Mouse (Mus musculus) intestine, embryonic 14.5 days (tissue): ENCODE data around the gene Cacnb3. TPM values are rescaled to one million over a fixed set of nuclear protein-coding genes. Genes with fewer than 3 reads are reported as not detected.
"Not testable (repeated sequence)": the region's sequence is repeated elsewhere in the genome, so short reads cannot be mapped to it uniquely, and the experiment has no call there.

Source experiments
- ATAC-seq: fragments of 200-750 bp; cut with Nextera tagmentation; replicated peaks from 2 replicates; pipeline ENCODE4 v1.8.0; 2017; ENCODE audit warnings: low read depth, moderate number of reproducible peaks, moderate TSS enrichment, moderate library complexity; ENCODE audit not compliant: low FRiP score, low TSS enrichment
- DNase-seq: peaks from one replicate; pipeline ENCODE4 v3.0.0-alpha.2; 2018; ENCODE audit warnings: low spot score
- H3K27ac ChIP-seq: fragments of 300-500 bp; sonication (generic); 2 replicates; pipeline ENCODE4 v1.5.1; 2014; ENCODE audit warnings: low read depth, mild to moderate bottlenecking, control low read depth
- H3K27me3 ChIP-seq: fragments of 300-500 bp; sonication (generic); replicated peaks from 2 replicates; pipeline ENCODE4 v1.6.1; 2014; ENCODE audit warnings: low read length, control low read depth; ENCODE audit not compliant: control insufficient read depth, insufficient read depth
- H3K36me3 ChIP-seq: fragments of 300-500 bp; sonication (generic); 2 replicates; pipeline ENCODE4 v1.6.1; 2014; ENCODE audit warnings: low read length, control low read depth; ENCODE audit not compliant: control insufficient read depth, insufficient read depth
- H3K4me1 ChIP-seq: fragments of 300-500 bp; sonication (generic); replicated peaks from 2 replicates; pipeline ENCODE4 v1.6.1; 2014; ENCODE audit warnings: low read length, control low read depth, mixed read lengths; ENCODE audit not compliant: control insufficient read depth, insufficient read depth
- H3K4me2 ChIP-seq: fragments of 300-500 bp; sonication (generic); 2 replicates; pipeline ENCODE4 v1.6.1; 2014; ENCODE audit warnings: low read length
- H3K4me3 ChIP-seq: fragments of 300-500 bp; sonication (generic); 2 replicates; pipeline ENCODE4 v1.5.1; 2014; ENCODE audit warnings: low read depth, low read length, control low read depth, mixed read lengths
- H3K9ac ChIP-seq: fragments of 300-500 bp; sonication (generic); 2 replicates; pipeline ENCODE4 v1.6.1; 2014; ENCODE audit warnings: mild to moderate bottlenecking, low read length
- H3K9me3 ChIP-seq: fragments of 300-500 bp; sonication (generic); 2 replicates; pipeline ENCODE4 v1.6.1; 2016; ENCODE audit warnings: low read length, control low read depth; ENCODE audit not compliant: control insufficient read depth
- WGBS: fragments of 180-500 bp; shearing (Covaris S2); extraction: QIAGEN DNeasy Blood & Tissue Kit; methylation state at CpG from one replicate; pipeline ENCODE4 v1.1.7; 2014; 5-methylcytosine and 5-hydroxymethylcytosine counted together
- polyA plus RNA-seq: library from polyadenylated mRNA; unstranded; fragments of >200 nt; fragmentation: Nextera tagmentation; extraction: Ambion mirVana; gene quantifications from 2 replicates; pipeline ENCODE4 v1.2.1, GENCODE M21; 2014

Gene Cacnb3
- polyA plus RNA-seq, result 31.5 and 34.8 TPM in 2 replicates

- peak within 1 kb of the TSS; percentile 13; the same call in 1 of the 2 replicates for H3K9ac ChIP-seq
- H3K27ac ChIP-seq, result peak within 1 kb of the TSS; percentile 44
- peaks cover 6% of the 10 kb centered on the region; the same call in 1 of the 2 replicates for H3K27me3 ChIP-seq
- H3K4me1 ChIP-seq, result peaks cover 37% of the 10 kb centered on the region
- DNase-seq (no peak), ATAC-seq (no peak)
- H3K9me3 ChIP-seq, result no peaks in the 10 kb centered on the region
- no peaks in the 10 kb centered on the region for H3K36me3 ChIP-seq
- WGBS, result 40% methylated on average over 4 of the region's 4 CpGs
- H3K4me2 ChIP-seq, result peak within 1 kb of the TSS; percentile 91
- H3K4me3 ChIP-seq, result peak within 1 kb of the TSS; percentile 76
Observed at GRCm38 (mm10) chr15:98630540-98630939, at the start of gene Cacnb3. Gene Cacnb3 (plus strand): TSS chr15:98630840.

GRCm38 (mm10) chr15:98582410-98582809 lies 48.2 kb upstream of the Cacnb3 start:
- H3K9ac ChIP-seq, result no peak overlapping the region
- no peak for ATAC-seq
- no peak overlapping the region for H3K27ac ChIP-seq
- no peaks in the 10 kb centered on the region for H3K4me1 ChIP-seq
- DNase-seq, result no peak
- H3K36me3 ChIP-seq, result no peaks in the 10 kb centered on the region
- no peaks in the 10 kb centered on the region for H3K9me3 ChIP-seq
- H3K4me3 ChIP-seq, result no peak overlapping the region
- H3K27me3 ChIP-seq, result no peaks in the 10 kb centered on the region
- WGBS, result 71% methylated on average over 8 of the region's 8 CpGs
- no peak overlapping the region for H3K4me2 ChIP-seq

GRCm38 (mm10) chr15:98582996-98583395 lies 47.6 kb upstream of the Cacnb3 start:
- H3K36me3 ChIP-seq, result no peaks in the 10 kb centered on the region; the same call in 1 of the 2 replicates
- ATAC-seq, result no peak
- H3K9ac ChIP-seq, result no peak overlapping the region

GRCm38 (mm10) chr15:98585421-98585820 lies 45.2 kb upstream of the Cacnb3 start:
- Histone ChIP-seq H3K36me3 (peaks cover 12% of the 10 kb centered on the region), H3K4me1 (no peaks in the 10 kb centered on the region), H3K27me3 (no peaks in the 10 kb centered on the region), H3K4me3 (no peak overlapping the region), H3K9ac (no peak overlapping the region), H3K9me3 (no peaks in the 10 kb centered on the region), H3K4me2 (no peak overlapping the region), H3K27ac (no peak overlapping the region)
- DNase-seq (no peak), ATAC-seq (no peak)
- 37% methylated on average over 7 of the region's 7 CpGs for WGBS

More at GRCm38 (mm10) chr15:98582996-98583395, 47.6 kb upstream of the Cacnb3 start:
- Histone ChIP-seq H3K4me3 (no peak overlapping the region), H3K27me3 (no peaks in the 10 kb centered on the region), H3K27ac (no peak overlapping the region), H3K4me1 (no peaks in the 10 kb centered on the region), H3K4me2 (no peak overlapping the region), H3K9me3 (no peaks in the 10 kb centered on the region)
- DNase-seq, result no peak
- WGBS, result 73% methylated on average over 8 of the region's 8 CpGs

- H3K27me3 ChIP-seq, H3K27ac ChIP-seq, ATAC-seq, DNase-seq, H3K4me2 ChIP-seq, H3K9ac ChIP-seq, H3K4me3 ChIP-seq, H3K4me1 ChIP-seq, H3K9me3 ChIP-seq: not testable (repeated sequence)
- WGBS, result 72% methylated on average over 9 of the region's 9 CpGs
- peaks cover 19% of the 10 kb centered on the region for H3K36me3 ChIP-seq
Observed at GRCm38 (mm10) chr15:98586141-98586540, 44.5 kb upstream of the Cacnb3 start.

- no peaks in the 10 kb centered on the region for H3K9me3 ChIP-seq
- no peak overlapping the region for H3K27ac ChIP-seq
- 88% methylated on average over 11 of the region's 11 CpGs for WGBS
- ATAC-seq (no peak), DNase-seq (no peak)
- peaks cover 35% of the 10 kb centered on the region for H3K36me3 ChIP-seq
- H3K9ac ChIP-seq, result no peak overlapping the region
- no peak overlapping the region for H3K4me3 ChIP-seq
- H3K27me3 ChIP-seq, result no peaks in the 10 kb centered on the region
- H3K4me2 ChIP-seq, result no peak overlapping the region
- H3K4me1 ChIP-seq, result no peaks in the 10 kb centered on the region
Observed at GRCm38 (mm10) chr15:98587751-98588150, 42.9 kb upstream of the Cacnb3 start.

GRCm38 (mm10) chr15:98589640-98590336 lies 40.9 kb upstream of the Cacnb3 start:
- DNase-seq, result no peak
- Histone ChIP-seq H3K4me3 (no peak overlapping the region), H3K27ac (no peak overlapping the region), H3K4me2 (no peak overlapping the region), H3K27me3 (no peaks in the 10 kb centered on the region), H3K9ac (no peak overlapping the region), H3K9me3 (no peaks in the 10 kb centered on the region), H3K36me3 (peaks cover 55% of the 10 kb centered on the region), H3K4me1 (no peaks in the 10 kb centered on the region)
- WGBS, result 67% methylated on average over 7 of the region's 7 CpGs
- no peak for ATAC-seq

GRCm38 (mm10) chr15:98591396-98591795 lies 39.2 kb upstream of the Cacnb3 start:
- Histone ChIP-seq H3K9ac (no peak overlapping the region), H3K36me3 (peaks cover 71% of the 10 kb centered on the region), H3K27me3 (no peaks in the 10 kb centered on the region), H3K27ac (no peak overlapping the region), H3K4me3 (no peak overlapping the region), H3K9me3 (no peaks in the 10 kb centered on the region), H3K4me2 (no peak overlapping the region), H3K4me1 (no peaks in the 10 kb centered on the region)
- whole genome bisulfite sequencing, result 74% methylated on average over 4 of the region's 4 CpGs
- DNase-seq (no peak), ATAC-seq (no peak)

- H3K27ac ChIP-seq, result no peak overlapping the region
- no peak overlapping the region for H3K4me3 ChIP-seq
- H3K9me3 ChIP-seq, result no peaks in the 10 kb centered on the region
- WGBS, result 83% methylated on average over 19 of the region's 19 CpGs
- no peak for ATAC-seq
- no peaks in the 10 kb centered on the region for H3K27me3 ChIP-seq
- no peak overlapping the region for H3K4me2 ChIP-seq
- no peak for DNase-seq
- peaks cover 93% of the 10 kb centered on the region for H3K36me3 ChIP-seq
- H3K9ac ChIP-seq, result no peak overlapping the region
- no peaks in the 10 kb centered on the region for H3K4me1 ChIP-seq
Observed at GRCm38 (mm10) chr15:98594193-98594592, 36.4 kb upstream of the Cacnb3 start.
